Mouse (Mus musculus): ENCODE results near the gene Gpr55.
A peak's percentile ranks its signal among the peaks of the same experiment; 100 is the strongest.

Gpr55 gene

DNA sequence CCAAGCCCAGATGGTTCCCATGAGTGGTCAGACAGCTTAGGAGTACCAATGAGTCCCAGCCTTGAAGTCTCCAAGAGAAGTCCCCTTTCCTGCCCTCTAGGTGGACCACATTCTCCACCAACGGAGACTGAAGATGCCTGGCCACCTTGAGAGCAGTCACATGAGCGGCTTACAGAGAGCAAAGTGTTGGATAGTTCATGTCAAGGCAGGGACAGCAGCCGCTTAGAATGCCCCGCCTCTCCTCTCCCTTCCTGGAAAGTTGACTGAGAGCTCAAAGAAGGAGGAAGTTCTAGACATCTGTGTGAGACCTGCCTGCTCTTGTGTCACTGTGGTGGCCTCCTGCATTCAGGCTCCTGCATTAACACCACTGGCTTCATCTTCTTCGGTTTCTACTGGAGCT is at the start of gene Gpr55:
Gpr55 (minus strand) TSS at position 135 of the 400 bp plus-strand sequence.
- DNase-seq: peak; percentile 42 to 48

DNA sequence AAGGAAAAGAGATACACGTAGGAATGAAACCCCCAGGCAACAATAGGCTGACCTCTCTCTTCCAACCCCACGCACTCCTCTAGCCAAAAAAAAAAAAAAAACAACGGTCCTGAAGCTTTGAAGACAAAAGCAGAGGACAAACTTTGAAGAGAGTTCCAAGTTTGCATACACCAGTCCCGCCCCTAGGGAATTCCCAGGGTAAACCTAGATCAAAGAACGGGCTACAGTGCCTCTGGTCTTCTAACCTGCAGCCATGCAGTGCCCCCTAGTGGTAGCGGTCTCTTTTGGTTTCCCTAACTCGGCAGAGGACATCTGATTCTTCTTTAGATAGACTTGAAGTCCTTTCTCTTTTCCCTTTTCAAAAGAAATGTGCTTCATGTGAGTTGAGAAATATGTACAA is 47.0 kb upstream of the Gpr55 start:
- peak; percentile 90 for DNase-seq

DNA sequence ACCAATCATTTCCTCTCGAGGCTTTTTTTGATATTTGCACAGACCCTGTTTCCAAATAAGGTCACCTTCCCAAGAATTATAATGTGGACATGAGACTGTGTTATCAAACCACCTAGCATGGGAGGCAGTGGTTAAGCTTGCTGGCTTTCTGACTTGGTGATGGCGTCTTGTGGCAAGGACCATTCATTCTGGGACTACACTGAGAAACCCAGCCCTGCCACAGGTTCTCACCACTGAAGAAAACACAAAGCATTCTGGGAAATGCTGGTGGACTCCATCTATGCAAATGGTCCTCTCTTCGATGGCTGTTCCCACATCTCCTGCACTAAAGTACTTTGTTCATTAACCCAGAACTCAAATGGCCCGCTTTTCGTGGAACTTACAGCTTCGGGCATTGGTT is 45.2 kb upstream of the Gpr55 start:
- DNase-seq: no peak

DNA sequence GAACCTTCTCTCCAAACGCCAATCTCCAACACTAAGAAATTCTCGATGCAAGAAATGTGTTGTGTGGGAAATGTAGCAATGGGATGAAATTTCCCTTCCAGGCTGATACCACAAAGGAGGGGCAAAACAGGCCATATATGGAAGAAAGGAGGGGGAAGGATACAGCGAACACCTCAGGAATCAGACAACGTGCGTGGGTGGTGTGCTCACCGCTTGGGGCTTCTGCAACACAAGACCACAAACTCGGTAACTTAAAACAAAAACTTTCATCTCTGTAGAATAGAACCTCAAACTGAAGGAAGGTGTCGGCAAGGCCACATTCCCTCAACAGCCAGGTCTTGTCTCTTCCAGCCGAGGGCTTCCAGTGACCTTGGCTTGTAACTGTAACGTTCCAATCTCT is 44.7 kb upstream of the Gpr55 start:
- DNase-seq: no peak

DNA sequence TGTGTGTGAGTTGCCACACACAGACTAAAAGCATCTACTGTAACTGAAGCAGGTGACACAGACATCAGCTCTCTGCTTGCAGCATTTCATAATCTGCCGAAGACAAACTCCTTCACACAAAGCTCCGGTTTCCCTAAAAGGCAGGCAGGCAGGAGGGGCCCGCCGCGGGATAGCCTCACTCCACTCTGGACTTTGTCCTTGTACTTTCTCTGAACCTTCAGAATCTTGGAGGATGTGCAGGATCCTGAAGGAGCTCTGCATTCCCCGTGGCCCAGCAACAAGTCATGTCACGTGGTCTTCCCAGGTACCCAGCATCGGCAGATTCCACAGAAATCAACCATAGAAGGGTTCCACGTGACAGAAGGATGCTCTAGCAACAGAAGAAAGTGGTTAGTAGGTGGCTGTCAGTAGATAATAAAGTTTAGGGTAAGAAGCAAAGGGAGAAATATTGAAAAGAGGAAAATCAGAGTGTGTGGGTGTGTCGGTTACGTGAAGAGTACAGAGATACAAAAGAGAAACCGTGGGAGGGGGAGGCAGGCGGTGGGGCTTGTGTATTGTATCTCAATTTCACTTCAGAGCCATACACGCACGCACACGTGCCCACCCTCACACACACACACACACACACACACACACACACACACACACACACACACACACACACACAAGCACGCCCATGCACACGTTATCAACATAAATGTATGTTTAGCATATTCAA is 39.2 kb upstream of the Gpr55 start:
- no peak for DNase-seq

DNA sequence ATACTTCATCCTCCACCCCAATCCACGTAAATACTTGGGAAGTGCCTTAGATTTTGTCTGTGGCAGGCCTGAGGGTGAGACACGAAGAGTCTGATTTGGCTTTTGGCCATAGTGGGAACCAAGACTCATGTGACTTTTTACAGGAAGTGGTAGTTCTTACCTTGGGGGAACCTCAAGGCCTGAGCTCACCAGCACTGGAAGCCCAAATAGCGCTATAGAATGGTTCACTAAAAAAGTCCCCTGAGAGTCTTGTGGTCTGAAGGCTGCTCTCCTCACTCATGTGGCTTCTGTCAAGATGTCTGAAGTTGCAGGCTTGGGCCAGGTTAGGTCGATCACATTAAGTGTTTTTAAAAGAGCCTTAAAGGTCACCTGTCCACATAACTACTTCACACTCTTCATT is 37.2 kb upstream of the Gpr55 start:
- DNase-seq: peak; percentile 46 to 53

DNA sequence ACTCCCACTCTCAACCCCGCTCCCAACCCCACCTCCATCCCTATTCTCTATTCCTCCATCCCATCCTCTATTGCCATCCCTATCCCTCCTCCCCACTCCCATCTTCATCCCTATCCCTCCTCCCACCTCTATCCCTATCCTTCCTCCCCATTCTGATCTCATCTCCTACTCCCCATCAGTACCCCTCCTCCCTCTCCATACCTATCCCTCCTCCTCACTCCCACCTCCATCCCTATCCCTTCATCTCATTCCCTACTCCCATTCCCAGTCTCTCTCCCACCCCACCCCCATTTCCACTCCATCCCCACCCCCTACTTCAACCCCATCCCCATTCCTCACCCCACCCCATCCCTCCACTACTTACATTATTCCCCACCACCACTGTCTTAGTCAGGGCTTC is 36.4 kb upstream of the Gpr55 start:
- no peak for DNase-seq

DNA sequence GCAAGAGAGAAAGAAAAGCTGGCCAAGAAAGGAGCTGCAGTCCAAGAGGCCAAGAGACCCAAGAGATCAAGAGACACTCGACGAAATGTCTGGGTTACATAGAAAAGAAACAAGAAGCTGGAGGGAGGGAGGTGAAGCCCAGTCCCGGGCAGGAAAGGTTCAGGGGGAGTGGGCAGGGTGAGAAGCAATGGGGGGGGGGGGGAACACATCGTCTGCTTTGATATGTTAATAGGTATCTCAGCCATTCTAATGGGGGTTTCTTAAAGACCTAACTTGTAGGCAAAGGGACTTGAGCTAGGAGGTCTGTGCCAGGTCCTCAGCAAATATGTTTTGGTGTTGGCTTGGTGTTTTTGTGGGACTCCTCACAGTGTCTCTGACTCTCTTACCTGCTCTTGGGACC is 32.7 kb upstream of the Gpr55 start:
- DNase-seq: no peak

DNA sequence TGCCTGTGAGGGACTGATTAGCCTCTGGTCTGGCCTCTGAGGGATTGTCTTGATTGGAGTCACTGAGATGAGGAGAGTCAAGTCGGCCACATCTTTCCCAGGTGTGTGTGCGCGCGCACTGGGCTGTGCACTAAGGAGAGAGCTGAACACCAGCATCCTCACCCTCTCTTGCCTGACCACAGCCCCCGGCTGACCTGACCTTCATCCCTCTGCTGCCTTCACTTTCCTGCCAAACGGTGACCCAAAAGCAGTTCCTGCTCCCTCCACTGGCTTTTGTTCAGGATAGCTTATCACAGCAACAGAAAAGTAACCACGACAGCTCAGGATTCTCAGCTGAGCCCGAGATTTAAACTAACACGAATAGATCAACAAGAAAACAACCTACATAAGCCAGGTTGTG is 31.4 kb upstream of the Gpr55 start:
- DNase-seq: no peak

DNA sequence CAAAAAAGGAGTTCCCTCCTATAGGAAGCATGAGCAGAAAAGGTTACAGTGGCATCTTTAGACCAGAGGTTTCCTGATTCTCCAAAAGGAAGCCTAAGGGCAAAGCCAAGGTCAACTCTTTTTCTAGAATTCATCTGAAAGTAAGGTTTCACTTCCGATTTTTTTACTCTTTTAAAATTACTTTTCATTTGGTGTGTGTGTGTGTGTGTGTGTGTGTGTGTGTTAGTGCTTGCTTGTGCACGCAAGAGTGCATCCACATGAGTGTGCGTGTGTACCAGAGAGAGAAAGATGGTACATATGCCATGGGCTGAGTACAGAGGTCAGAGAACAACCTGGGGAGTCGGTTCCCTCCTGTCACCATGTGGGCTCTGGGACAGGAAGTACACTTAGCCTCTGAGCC is 28.1 kb upstream of the Gpr55 start:
- DNase-seq: peak; percentile 36 to 45

DNA sequence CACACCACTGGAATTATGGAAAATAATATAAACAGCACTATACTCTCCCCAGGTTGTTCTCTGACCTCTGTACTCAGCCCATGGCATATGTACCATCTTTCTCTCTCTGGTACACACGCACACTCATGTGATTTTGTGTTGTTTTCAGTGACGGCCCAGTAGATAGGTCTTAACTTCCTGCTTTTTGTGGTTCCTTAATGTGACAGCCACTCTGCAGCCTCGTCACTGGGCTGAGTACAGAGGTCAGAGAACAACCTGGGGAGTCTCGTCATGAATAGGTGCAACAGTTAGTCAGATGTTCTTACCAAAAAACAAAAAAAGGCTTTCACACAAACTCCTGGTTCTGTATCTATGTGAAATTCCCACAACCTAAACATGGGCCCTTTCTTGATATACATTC is 27.5 kb upstream of the Gpr55 start:
- peak; percentile 38 to 46 for DNase-seq

DNA sequence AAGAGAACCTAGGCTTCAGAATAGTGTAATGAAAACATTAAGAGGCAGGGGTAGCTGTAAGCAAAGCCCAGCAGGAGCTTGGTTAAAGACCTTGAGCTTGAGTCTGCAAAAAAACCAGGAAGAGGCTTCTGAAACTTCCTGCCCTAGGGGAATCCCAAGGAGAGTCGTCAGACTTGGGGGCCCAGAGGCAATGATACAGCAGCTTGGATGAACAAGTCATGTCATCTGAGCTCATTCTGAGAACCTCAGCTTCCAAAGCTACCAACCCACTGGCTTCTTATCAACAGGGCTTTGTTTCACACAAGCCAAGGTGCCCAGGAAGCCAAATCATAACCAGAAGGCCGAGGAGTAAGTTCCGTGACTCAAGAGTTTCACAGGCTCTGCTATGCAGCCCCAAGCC is 25.0 kb upstream of the Gpr55 start:
- no peak for DNase-seq

DNA sequence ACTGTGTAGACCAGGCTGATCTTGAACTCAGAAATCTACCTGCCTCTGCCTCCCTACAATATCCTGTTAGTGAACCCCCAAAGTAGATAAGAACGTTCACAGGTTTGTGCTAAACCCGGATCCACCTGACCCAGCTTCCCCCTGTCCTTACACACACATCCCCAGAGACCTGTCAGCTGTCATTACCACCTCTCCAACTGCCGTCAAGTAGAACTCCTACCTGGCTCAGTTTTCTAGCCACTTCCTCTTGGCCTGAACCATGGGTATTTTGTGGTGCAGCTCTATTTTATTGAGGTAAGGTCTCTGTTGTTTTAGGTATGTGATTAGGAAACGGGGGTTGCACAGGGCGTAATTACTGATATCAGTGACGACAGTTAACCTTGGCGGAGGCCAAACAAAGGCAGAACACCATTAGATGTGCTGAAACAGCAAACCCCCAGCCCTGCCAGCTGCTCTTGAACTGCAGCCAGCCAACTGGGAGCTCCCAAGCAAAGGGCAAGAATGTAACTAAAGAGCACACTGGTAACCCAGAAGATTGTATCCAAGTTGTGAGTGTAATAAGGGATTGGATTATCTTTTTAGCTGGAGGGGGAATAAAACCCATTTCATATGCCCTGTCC is 21.0 kb upstream of the Gpr55 start:
- DNase-seq: peak; percentile 58 to 66

DNA sequence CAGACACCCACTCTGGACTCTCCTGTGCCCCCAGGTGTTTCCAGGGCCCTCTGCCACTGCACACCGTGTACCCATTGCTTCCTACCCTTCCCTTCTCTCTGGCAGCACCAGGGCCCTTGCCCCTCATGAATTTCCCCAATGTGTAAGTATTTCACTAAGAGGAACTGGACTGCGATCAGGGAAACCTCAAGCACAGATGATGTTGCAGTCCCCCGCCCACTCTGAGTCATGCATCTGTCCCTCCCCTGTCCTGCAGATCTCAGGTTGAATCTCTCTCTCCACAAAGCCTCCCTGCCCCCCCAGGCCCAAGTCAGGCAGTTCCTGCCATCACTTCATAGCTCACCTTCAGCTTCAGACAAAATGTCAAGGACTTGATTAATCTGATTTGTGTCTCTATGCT is 16.9 kb upstream of the Gpr55 start:
- DNase-seq: peak; percentile 45 to 56

DNA sequence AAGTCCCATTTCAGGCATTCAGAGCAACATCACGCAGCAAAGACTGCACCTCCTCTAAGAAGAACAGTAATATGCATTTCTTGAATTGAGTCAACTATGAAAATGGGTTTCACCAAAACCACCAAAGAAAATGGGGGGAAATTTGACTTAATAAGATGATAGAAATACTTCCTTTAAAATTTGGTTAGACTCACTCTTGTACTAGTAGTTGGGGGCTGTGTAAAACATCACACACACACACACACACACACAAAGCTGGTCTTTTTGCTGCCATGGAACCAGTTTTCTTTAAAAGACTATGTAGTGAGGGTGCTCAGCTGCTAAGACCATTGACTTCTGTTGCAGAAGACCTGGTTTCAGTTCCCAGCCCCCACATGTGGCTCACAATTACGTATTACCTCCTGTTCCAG is 12.7 kb upstream of the Gpr55 start:
- DNase-seq: no peak

DNA sequence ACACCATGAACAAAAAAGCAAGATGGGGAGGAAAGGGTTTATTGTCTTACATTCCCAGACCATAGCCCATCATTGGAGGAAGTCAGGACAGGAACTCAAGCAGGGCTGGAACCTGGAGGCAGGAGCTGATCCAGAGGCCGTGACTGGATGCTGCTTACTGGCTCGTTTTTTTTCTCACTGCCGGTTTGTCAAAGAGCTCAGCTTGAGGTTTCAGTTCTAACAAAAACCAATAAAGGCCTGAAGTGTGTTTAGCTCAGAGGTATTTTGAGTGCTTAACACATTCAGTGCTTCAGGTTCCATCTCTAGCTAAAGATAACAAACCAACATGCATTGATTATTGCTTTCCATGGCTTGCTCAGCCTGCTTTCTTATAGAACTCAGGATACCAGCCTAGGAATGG is 11.5 kb upstream of the Gpr55 start:
- no peak for DNase-seq

DNA sequence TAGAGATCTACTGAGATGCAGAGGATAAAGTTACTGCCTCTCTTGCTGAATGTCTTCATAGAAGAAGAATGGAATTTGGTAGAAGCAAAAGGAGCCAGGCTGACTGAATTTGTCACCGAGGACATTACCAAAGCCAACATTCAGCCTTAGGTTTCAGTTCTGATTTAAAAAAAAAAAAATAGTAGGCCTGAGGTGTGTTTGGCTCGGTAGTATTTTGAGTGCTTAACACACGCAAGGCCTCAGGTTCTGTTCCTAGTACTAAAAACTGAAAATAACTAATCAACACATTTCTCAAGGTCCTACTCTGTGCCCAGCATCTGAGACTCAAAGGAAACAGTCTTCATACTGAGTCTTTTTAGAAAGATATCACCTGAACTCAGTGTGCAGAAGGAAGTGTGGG is 10.3 kb upstream of the Gpr55 start:
- DNase-seq: no peak

DNA sequence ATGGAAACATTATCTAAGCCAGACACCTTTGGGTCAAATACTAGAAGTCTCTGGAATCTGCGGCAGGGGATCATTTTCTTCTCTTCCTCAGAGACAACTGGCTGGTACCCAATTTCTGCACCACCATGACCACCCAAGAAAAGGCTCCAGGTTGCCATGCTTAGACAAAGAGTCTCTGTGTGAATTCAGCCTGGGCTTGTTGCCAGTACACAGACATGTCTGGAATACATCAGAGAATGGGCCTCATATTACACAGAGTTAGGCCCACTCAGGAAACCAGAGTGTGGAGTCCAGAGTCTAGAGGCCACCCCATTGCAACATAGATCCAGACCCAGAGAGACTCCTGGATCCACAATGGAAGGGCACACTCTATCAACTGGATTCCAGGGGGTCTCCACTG is 8.7 kb upstream of the Gpr55 start:
- DNase-seq: no peak

DNA sequence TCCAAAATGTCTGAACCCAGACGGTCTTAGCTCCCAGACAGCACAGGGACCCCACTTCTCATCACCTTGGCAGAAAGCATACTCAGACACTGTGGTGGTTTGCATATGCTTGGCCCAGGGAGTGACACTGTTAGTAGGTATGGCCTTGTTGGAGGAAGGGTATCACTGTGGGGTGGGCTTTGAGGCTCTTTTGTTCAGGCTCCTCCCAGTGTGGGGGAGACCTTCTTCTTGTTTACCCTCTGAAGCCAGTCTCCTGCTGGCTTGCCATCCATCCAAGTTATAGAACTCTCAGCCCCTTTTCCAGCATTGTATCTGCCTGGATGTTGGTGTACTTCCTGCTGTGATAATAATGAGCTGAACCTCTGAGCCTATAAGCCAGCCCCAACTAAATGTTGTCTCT is 8.3 kb upstream of the Gpr55 start:
- DNase-seq: no peak

DNA sequence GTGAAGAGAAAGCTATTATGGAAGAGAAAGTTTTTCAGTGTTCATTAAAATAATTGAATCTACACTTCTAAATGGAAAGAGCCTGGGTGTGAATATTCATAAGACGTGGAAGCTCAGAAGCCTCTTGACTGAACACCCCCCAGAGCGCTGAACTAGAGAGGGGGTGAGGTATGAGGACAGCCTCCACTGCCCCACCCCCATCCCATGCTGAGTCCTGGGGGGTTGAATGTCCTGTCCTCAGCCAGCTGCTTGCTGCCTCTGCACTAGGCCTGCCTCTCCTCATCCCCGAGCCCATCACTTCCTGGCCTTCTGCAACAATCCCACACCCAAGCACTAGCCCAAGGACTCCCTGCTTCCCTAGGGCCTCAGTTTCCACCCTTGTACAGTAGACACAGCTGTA is 5.0 kb upstream of the Gpr55 start:
- no peak for DNase-seq

DNA sequence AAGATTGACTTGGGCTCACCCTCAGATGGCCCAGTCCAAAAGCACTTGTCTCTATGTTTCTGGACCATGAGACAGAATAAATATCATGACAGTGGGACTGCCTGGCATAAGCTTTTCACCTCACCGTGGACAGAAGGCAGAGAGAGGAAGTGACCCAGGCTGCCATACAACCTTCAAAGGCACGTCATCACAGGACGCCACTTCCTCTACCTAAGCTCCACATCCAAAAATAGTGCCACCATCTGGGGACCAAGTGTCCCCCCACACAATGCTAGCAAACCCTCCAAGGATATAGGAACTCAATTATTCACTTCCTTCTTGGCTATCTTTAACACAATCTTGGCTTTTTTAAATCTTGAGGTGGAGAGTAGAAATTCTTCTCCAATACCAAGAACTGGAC is 1.3 kb upstream of the Gpr55 start:
- peak; percentile 54 to 58 for DNase-seq

DNA sequence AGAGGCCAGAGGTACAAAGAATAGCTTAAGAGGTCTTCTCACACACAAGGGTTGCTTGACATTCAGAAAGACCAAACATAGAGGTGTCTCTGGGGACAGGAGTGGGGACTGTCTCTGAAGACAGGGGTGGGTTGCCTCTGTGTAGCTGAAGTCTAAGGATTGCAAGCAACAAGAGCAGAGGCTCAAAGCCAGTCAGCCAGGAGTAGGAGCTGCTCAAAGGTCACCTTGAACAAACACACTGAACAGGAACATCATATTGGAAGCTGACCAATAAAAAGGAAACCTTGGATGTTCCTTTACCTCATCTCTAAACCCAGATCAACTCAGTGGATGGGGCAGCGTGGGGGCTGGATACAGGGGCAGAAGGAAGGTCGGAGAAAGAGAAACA is 924 bp downstream of the Gpr55 start:
- no peak for DNase-seq

DNA sequence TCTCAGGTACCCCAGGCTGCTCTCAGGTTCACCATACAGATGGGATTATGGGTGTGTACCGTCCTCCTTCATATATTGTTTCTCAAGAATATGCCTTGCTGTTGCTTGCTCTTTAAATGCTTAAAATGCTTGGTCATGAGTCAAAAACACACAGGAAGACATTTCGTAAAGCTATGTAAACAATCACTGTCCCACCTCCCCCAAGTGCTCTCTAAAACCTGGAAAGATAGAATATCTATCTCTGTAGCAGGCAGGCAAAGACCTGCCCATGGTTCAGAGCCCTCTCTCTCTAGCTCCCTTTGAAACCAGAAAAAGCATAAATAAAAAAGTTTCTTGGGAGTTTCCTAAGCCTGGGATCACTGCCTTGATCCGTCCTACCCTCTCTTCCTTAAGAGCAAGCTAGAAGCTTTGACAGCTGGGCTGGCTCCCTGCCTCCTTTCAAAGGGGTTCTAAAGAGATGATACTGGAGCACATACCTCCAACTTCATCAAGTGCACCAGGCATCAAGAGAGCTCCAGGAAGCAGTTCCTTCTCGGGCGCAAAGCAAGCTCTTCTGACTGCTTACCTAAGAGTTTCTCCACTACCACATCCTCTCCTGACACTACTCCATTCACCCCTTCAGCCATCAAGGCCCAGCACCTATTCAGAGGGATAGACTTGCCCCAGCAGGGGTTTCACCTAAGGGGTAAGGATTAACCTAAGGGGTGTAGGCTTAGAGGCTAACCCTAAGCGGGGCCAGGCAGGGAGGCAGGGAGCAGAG is 1.5 kb downstream of the Gpr55 start:
- DNase-seq: no peak

DNA sequence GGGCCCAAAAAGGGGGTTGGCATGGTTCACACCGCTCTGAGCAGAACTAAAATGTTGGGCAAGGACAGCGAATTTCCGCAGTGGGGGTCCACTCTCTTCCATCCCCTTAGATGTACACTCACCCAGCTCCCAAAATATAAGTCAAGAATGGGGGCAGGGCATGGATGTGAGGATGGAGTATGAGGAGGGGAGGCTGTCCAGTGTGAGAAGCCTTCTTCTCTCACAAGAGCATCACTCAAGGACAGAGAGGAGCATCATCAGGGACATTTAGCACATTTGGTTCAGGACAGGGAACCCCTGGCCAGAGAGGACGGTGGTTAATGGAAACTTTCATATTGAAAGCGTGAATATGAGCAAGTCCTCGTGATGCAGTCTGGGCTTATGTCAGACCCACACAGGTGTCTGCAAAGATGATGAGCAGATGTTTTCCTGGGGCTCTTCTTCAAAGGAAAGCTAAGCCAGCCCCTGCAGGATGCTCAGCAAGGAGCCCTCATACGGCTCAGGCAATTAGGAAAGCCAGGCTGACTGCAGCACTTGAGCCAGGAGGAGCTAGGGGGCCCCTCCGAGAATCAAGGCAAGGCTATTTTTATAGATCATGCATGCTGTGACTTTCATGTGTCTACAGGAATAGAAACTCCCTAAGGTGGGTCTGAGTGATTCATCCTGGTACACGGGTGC is 2.7 kb downstream of the Gpr55 start:
- no peak for DNase-seq

Data from B cell, adult 2 months (primary cell).